In genomic region chr17:27941178-27941577, GRCm38 (mm10) we compare ENCODE assay signal across 24 mouse cellular contexts. TPM values are rescaled to one million over a fixed set of nuclear protein-coding genes. Genes with fewer than 3 reads are reported as not detected.
DNase-seq lines count a peak whose midpoint lies in the region; ATAC-seq and TF ChIP-seq lines count a peak whose summit lies in the region.
"Had no signal": no experiment of that assay in that cellular context is flagged by ENCODE, and none has a peak within 500 bp of the region (broad histone marks: within the 10 kb centered on the region; RNA-seq: fewer than 3 reads in every experiment).

No protein-coding gene starts in this region.

- no peak for DNase-seq in embryonic facial prominence, embryonic 10.5 days (ENCODE audit: low spot score)
- DNase-seq in lung, postnatal 25 days (ENCODE audit: low spot score) = no peak
- DNase-seq in MN1 (ENCODE audit: low spot score) = peak; percentile 17
- DNase-seq in limb, embryonic 14.5 days (ENCODE audit: low spot score) = no peak
- no peak for DNase-seq in thymus, adult 2 months
- DNase-seq in frontal cortex, postnatal 10 days (ENCODE audit: low spot score in 2 of 2) = no peak
- DNase-seq: gastrocnemius, postnatal 36 days; heart, postnatal 36 days; kidney, adult 9 months; kidney, postnatal 25 days; right cerebral cortex, postnatal 14 days; thymus, adult 18-20 months had no signal

- no peak for TF ChIP-seq CTCF in thymus, adult 2 months (IDR thresholded peaks at IDR 0.05; ENCODE audit: borderline replicate concordance, control insufficient read depth, extremely low read depth, insufficient read depth, low read length, poor library complexity)

- no peak for ATAC-seq in embryonic facial prominence, embryonic 12.5 days (ENCODE audit: insufficient number of reproducible peaks, insufficient read depth, low FRiP score, low TSS enrichment)
- ATAC-seq in lung, embryonic 16.5 days (ENCODE audit: low read depth) = no peak
- ATAC-seq in limb, embryonic 14.5 days (ENCODE audit: low FRiP score, low read depth) = no peak
- ATAC-seq: forebrain, embryonic 13.5 days; intestine, embryonic 15.5 days; Patski had no signal

- peak overlapping the region; percentile 5; the same call in 1 of the 2 replicates for H3K27ac ChIP-seq in embryonic facial prominence, embryonic 12.5 days
- no peak overlapping the region for H3K27ac ChIP-seq in embryonic facial prominence, embryonic 10.5 days (replicated peaks)
- peak overlapping the region; percentile 42; the same call in 1 of the 2 replicates for H3K27ac ChIP-seq in lung, embryonic 16.5 days (ENCODE audit: low read length)
- H3K27ac ChIP-seq in limb, embryonic 14.5 days (replicated peaks; ENCODE audit: low read depth, low read length) = 0 out of 2 replicates have a peak overlapping the region, but pooled peaks have one; percentile 43
- no peak overlapping the region for H3K27ac ChIP-seq in thymus, adult 2 months (ENCODE audit: control insufficient read depth, insufficient read depth, low read length)
- H3K27ac ChIP-seq: forebrain, embryonic 13.5 days; hindbrain, embryonic 15.5 days; left cerebral cortex, adult 2 months; liver, embryonic 15.5 days had no signal

- H3K4me3 ChIP-seq in embryonic facial prominence, embryonic 12.5 days = no peak overlapping the region
- no peak overlapping the region for H3K4me3 ChIP-seq in embryonic facial prominence, embryonic 10.5 days
- no peak overlapping the region for H3K4me3 ChIP-seq in lung, embryonic 16.5 days (ENCODE audit: low read length)
- H3K4me3 ChIP-seq in limb, embryonic 14.5 days (replicated peaks; ENCODE audit: low read length) = no peak overlapping the region
- no peak overlapping the region for H3K4me3 ChIP-seq in thymus, adult 2 months (ENCODE audit: control insufficient read depth, insufficient read depth, low read length)
- H3K4me3 ChIP-seq: erythroblast, embryonic 14.5 days; forebrain, embryonic 13.5 days; heart, embryonic 12.5 days; hindbrain, embryonic 15.5 days; intestine, embryonic 15.5 days; left cerebral cortex, adult 2 months; liver, embryonic 15.5 days; stomach, embryonic 15.5 days had no signal

- no peaks in the 10 kb centered on the region for H3K27me3 ChIP-seq in embryonic facial prominence, embryonic 12.5 days
- no peaks in the 10 kb centered on the region for H3K27me3 ChIP-seq in embryonic facial prominence, embryonic 10.5 days (replicated peaks; ENCODE audit: low read depth, poor library complexity, severe bottlenecking)
- H3K27me3 ChIP-seq in lung, embryonic 16.5 days (ENCODE audit: control insufficient read depth, insufficient read depth, low read depth, low read length) = no peaks in the 10 kb centered on the region
- no peaks in the 10 kb centered on the region for H3K27me3 ChIP-seq in limb, embryonic 14.5 days (ENCODE audit: control insufficient read depth, insufficient read depth, low read length)
- H3K27me3 ChIP-seq in thymus, adult 2 months (ENCODE audit: control insufficient read depth, insufficient read depth, low read length) = no peaks in the 10 kb centered on the region
- H3K27me3 ChIP-seq: CH12.LX; forebrain, embryonic 13.5 days; heart, embryonic 12.5 days; hindbrain, embryonic 15.5 days; intestine, embryonic 15.5 days; liver, embryonic 15.5 days; Patski; stomach, embryonic 15.5 days had no signal

- H3K9me3 ChIP-seq in embryonic facial prominence, embryonic 12.5 days = no peaks in the 10 kb centered on the region
- H3K9me3 ChIP-seq in embryonic facial prominence, embryonic 10.5 days = no peaks in the 10 kb centered on the region
- no peaks in the 10 kb centered on the region for H3K9me3 ChIP-seq in lung, embryonic 16.5 days (ENCODE audit: control insufficient read depth, low read length)
- no peaks in the 10 kb centered on the region for H3K9me3 ChIP-seq in limb, embryonic 14.5 days (ENCODE audit: control insufficient read depth, low read length)
- H3K9me3 ChIP-seq: forebrain, embryonic 13.5 days; heart, embryonic 12.5 days; hindbrain, embryonic 15.5 days; intestine, embryonic 15.5 days; liver, embryonic 15.5 days; stomach, embryonic 15.5 days had no signal

- H3K36me3 ChIP-seq in embryonic facial prominence, embryonic 12.5 days = no peaks in the 10 kb centered on the region
- no peaks in the 10 kb centered on the region for H3K36me3 ChIP-seq in embryonic facial prominence, embryonic 10.5 days (replicated peaks)
- no peaks in the 10 kb centered on the region for H3K36me3 ChIP-seq in lung, embryonic 16.5 days (ENCODE audit: control insufficient read depth, insufficient read depth, low read length)
- H3K36me3 ChIP-seq in limb, embryonic 14.5 days (ENCODE audit: control insufficient read depth, insufficient read depth, low read length) = no peaks in the 10 kb centered on the region
- no peaks in the 10 kb centered on the region for H3K36me3 ChIP-seq in thymus, adult 2 months (ENCODE audit: control insufficient read depth, insufficient read depth, low read length)
- H3K36me3 ChIP-seq: heart, embryonic 12.5 days; hindbrain, embryonic 15.5 days; intestine, embryonic 15.5 days; liver, embryonic 15.5 days; stomach, embryonic 15.5 days had no signal

- H3K9ac ChIP-seq in embryonic facial prominence, embryonic 12.5 days = no peak overlapping the region
- H3K9ac ChIP-seq in lung, embryonic 16.5 days (ENCODE audit: low read length) = no peak overlapping the region
- no peak overlapping the region for H3K9ac ChIP-seq in limb, embryonic 14.5 days (ENCODE audit: low read depth, low read length, severe bottlenecking)
- H3K9ac ChIP-seq: hindbrain, embryonic 15.5 days; intestine, embryonic 15.5 days; liver, embryonic 15.5 days; stomach, embryonic 15.5 days had no signal

- H3K4me2 ChIP-seq in embryonic facial prominence, embryonic 12.5 days (replicated peaks) = no peak overlapping the region
- no peak overlapping the region for H3K4me2 ChIP-seq in lung, embryonic 16.5 days (ENCODE audit: low read depth, low read length)
- no peak overlapping the region for H3K4me2 ChIP-seq in limb, embryonic 14.5 days (replicated peaks; ENCODE audit: low read depth, low read length, severe bottlenecking)
- H3K4me2 ChIP-seq: forebrain, embryonic 13.5 days; heart, embryonic 12.5 days; hindbrain, embryonic 15.5 days; intestine, embryonic 15.5 days; liver, embryonic 15.5 days; stomach, embryonic 15.5 days had no signal

- H3K4me1 ChIP-seq in embryonic facial prominence, embryonic 12.5 days = peaks cover 22% of the 10 kb centered on the region
- peaks cover 42% of the 10 kb centered on the region for H3K4me1 ChIP-seq in embryonic facial prominence, embryonic 10.5 days
- H3K4me1 ChIP-seq in lung, embryonic 16.5 days (replicated peaks; ENCODE audit: control insufficient read depth, insufficient read depth, low read length) = peaks cover 61% of the 10 kb centered on the region
- H3K4me1 ChIP-seq in limb, embryonic 14.5 days (ENCODE audit: control insufficient read depth, insufficient read depth, low read length) = peaks cover 64% of the 10 kb centered on the region
- no peaks in the 10 kb centered on the region for H3K4me1 ChIP-seq in thymus, adult 2 months (replicated peaks; ENCODE audit: control insufficient read depth, insufficient read depth, low read length)

- no peak for TF ChIP-seq POLR2A in limb, embryonic 14.5 days (IDR thresholded peaks at IDR 0.05; ENCODE audit: borderline replicate concordance, extremely low read depth, insufficient read depth, insufficient read length)
- TF ChIP-seq POLR2A in thymus, adult 2 months (IDR thresholded peaks at IDR 0.05; ENCODE audit: control insufficient read depth, extremely low read depth, insufficient read depth, low read length, poor library complexity) = no peak

- WGBS in embryonic facial prominence, embryonic 12.5 days = 81% methylated on average over 5 of the region's 5 CpGs
- WGBS in embryonic facial prominence, embryonic 10.5 days = 83% methylated on average over 5 of the region's 5 CpGs
- WGBS in lung, embryonic 16.5 days = 42% methylated on average over 5 of the region's 5 CpGs
- 51% methylated on average over 4 of the region's 5 CpGs for WGBS in limb, embryonic 14.5 days
- WGBS in thymus, adult 2 months = 97% methylated on average over 5 of the region's 5 CpGs

RNA-seq across cellular contexts. Expression of gene Taf11, which starts 31.5 kb away (rescaled TPM):
- 98.3 and 104 TPM in 2 replicates for polyA plus RNA-seq in embryonic facial prominence, embryonic 12.5 days (2016; fragmentation: Nextera tagmentation; extraction: Ambion mirVana)
- 87.5 and 96.2 TPM in 2 replicates for polyA plus RNA-seq in embryonic facial prominence, embryonic 10.5 days (2016; fragmentation: Nextera tagmentation; extraction: Ambion mirVana)
- 62.1 and 67.1 TPM in 2 replicates for polyA plus RNA-seq in lung, embryonic 16.5 days (2015; fragmentation: Nextera tagmentation; extraction: Ambion mirVana)
- polyA plus RNA-seq in limb, embryonic 14.5 days (2012; rRNA removed) = 36.4 and 43.1 TPM in 2 replicates
- polyA plus RNA-seq in limb, embryonic 14.5 days (2014; fragmentation: Nextera tagmentation; extraction: Ambion mirVana) = 65.2 and 70.4 TPM in 2 replicates
- polyA plus RNA-seq in thymus, adult 2 months (2012; rRNA removed) = 12.5 and 13.6 TPM in 2 replicates

RNA-seq across cellular contexts. Expression of gene Anks1, which starts 32.1 kb away (rescaled TPM):
- 22.5 and 23.1 TPM in 2 replicates for polyA plus RNA-seq in embryonic facial prominence, embryonic 12.5 days (2016; fragmentation: Nextera tagmentation; extraction: Ambion mirVana)
- polyA plus RNA-seq in embryonic facial prominence, embryonic 10.5 days (2016; fragmentation: Nextera tagmentation; extraction: Ambion mirVana) = 18.0 and 19.4 TPM in 2 replicates
- polyA plus RNA-seq in lung, embryonic 16.5 days (2015; fragmentation: Nextera tagmentation; extraction: Ambion mirVana) = 18.1 and 20.2 TPM in 2 replicates
- 40.6 and 54.4 TPM in 2 replicates for polyA plus RNA-seq in limb, embryonic 14.5 days (2012; rRNA removed)
- polyA plus RNA-seq in limb, embryonic 14.5 days (2014; fragmentation: Nextera tagmentation; extraction: Ambion mirVana) = 14.6 and 15.5 TPM in 2 replicates
- polyA plus RNA-seq in thymus, adult 2 months (2012; rRNA removed) = 103 and 109 TPM in 2 replicates

Comparison
In these comparisons a context has a peak if more than half of its experiments do, and no peak if none do; other contexts are left out.
1. H3K27ac ChIP-seq: peak in embryonic facial prominence, embryonic 12.5 days (single experiment), lung, embryonic 16.5 days (single experiment) and limb, embryonic 14.5 days (single experiment); none in embryonic facial prominence, embryonic 10.5 days (single experiment) and thymus, adult 2 months (single experiment).